Mouse (Mus musculus) cortical plate, adult 2 months (tissue): ENCODE results near the gene Gna14. TPM values are rescaled to one million over a fixed set of nuclear protein-coding genes. Genes with fewer than 3 reads are reported as not detected.
A peak's percentile ranks its signal among the peaks of the same experiment; 100 is the strongest.

Source experiments
- H3K27ac ChIP-seq: fragments of 200-500 bp; 2 replicates; pipeline ENCODE4 v1.5.1; 2012; ENCODE audit warnings: low read length, control low read depth, inconsistent platforms; ENCODE audit not compliant: insufficient read depth
- H3K4me1 ChIP-seq: fragments of 200-500 bp; 2 replicates; pipeline ENCODE4 v1.6.1; 2011; ENCODE audit warnings: low read length; ENCODE audit not compliant: control insufficient read depth, insufficient read depth
- H3K4me3 ChIP-seq: fragments of 200-500 bp; 2 replicates; pipeline ENCODE4 v1.5.1; 2011; ENCODE audit warnings: mild to moderate bottlenecking, low read length, control low read depth; ENCODE audit not compliant: insufficient read depth
- CTCF ChIP-seq: fragments of 200-500 bp; IDR thresholded peaks from 2 replicates; pipeline ENCODE4 v1.5.1; 2011; ENCODE audit warnings: mild to moderate bottlenecking, control low read depth, low read length; ENCODE audit not compliant: insufficient read depth; ENCODE audit errors: extremely low read depth
- POLR2A ChIP-seq: fragments of 200-500 bp; IDR thresholded peaks from 2 replicates; pipeline ENCODE4 v1.6.1; 2011; ENCODE audit warnings: mild to moderate bottlenecking, low read length, control low read depth; ENCODE audit not compliant: insufficient read depth; ENCODE audit errors: extremely low read depth
- polyA plus RNA-seq: library from polyadenylated mRNA; depleted of rRNA; stranded (reverse); fragments of >200 nt; gene quantifications from 2 replicates; pipeline ENCODE4 v1.2.3, GENCODE M21; 2012; rRNA removed

Gna14 gene
- 0.26 and 0.29 TPM in 2 replicates for polyA plus RNA-seq

DNA sequence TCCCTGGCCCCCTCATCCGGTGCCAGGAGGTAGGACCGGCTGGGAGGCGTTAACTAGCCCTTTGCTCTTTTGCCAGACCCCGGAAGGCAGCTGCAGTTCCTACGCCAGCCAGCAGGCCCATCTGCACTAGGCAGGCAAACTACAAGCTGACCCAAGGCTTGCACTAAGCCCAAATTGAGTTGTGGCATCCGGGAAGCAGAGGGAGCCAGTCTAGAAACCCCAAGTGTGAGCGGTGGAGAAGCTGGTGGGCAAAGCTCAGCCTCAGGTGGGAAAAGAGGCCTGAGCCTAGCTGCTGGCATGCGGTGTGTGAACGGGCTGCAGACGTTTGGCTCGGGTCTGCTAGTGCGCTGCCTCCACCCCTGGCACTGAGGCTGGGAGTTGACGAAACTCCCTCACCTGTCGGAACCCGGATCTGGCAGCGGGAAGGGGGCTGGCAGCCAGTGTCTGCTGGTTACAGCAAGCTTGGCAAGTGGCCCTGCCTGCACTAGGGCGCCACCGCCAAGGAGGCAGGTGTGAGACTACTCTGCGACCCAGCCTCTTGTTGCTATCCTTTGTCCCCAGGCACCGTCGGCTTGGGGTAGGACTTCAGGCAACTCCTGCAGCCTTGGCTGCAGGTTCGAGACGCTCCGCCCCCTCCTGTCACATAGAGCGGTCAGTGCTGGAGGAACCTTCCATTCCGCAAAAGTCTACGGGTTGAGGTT, at the start of gene Gna14:
Gna14 (plus strand) TSS at position 232 of the 701 bp plus-strand sequence.
- H3K4me3 ChIP-seq, result no peak within 1 kb of the TSS; the same call in 1 of the 2 replicates
- H3K27ac ChIP-seq, result no peak within 1 kb of the TSS
- 0 out of 2 replicates have a peak, but pooled peaks have one; percentile 8 for TF ChIP-seq CTCF
- no peak for TF ChIP-seq POLR2A
- H3K4me1 ChIP-seq, result 0 out of 2 replicates have a peak, but pooled peaks cover 2% of the 10 kb centered on the region

DNA sequence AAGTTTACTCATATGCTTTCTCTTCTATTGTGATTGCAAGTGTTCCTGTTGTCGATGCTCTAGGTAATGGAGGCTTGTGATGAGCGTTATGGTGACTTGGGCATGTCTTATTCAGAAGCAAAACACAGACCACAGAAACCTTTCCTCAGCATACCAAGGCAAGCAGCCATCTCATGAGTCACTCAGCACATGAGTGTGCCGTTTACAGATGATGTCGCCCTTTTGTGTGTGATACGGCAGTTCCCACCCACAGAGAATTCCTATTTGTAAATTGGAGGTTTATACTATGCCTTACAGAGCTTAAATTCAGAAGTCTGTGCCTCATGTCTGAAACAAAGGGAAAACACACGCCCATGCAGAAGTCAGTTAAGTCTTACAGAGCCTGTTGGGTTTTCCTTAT, 49.0 kb upstream of the Gna14 start:
- Histone ChIP-seq H3K4me1 (no peaks in the 10 kb centered on the region), H3K27ac (no peak overlapping the region), H3K4me3 (no peak overlapping the region)
- TF ChIP-seq CTCF, result no peak

GRCm38 (mm10) chr19:16390192-16390795, 45.3 kb upstream of the Gna14 start:
- no peaks in the 10 kb centered on the region for H3K4me1 ChIP-seq
- H3K4me3 ChIP-seq, result no peak overlapping the region
- no peak overlapping the region for H3K27ac ChIP-seq
- no peak for TF ChIP-seq POLR2A
- no peak for TF ChIP-seq CTCF

DNA sequence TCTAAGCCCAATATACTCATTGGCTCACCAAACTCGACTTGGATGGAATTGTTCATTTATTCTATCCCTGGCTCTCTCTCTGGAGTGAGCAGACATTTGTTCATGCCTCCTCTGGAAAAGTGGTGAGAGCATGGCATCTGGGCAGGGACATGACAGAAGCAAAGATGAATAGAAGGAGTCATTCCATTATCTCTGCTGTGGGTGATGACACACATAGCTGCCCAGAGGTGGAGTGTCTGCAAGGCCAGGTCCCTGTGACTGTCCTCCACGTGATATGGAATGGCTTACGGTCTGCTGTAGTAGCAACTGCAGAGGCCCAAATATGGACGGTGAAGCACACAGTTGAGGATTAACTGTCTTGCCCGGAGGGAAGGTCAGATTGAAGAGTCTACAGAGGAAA, 41.2 kb upstream of the Gna14 start:
- no peak for TF ChIP-seq POLR2A
- TF ChIP-seq CTCF, result no peak
- Histone ChIP-seq H3K4me1 (no peaks in the 10 kb centered on the region), H3K27ac (no peak overlapping the region), H3K4me3 (no peak overlapping the region)

GRCm38 (mm10) chr19:16403101-16403500, 32.5 kb upstream of the Gna14 start:
- no peaks in the 10 kb centered on the region for H3K4me1 ChIP-seq
- H3K27ac ChIP-seq, result no peak overlapping the region
- TF ChIP-seq CTCF (no peak), POLR2A (no peak)
- no peak overlapping the region for H3K4me3 ChIP-seq

DNA sequence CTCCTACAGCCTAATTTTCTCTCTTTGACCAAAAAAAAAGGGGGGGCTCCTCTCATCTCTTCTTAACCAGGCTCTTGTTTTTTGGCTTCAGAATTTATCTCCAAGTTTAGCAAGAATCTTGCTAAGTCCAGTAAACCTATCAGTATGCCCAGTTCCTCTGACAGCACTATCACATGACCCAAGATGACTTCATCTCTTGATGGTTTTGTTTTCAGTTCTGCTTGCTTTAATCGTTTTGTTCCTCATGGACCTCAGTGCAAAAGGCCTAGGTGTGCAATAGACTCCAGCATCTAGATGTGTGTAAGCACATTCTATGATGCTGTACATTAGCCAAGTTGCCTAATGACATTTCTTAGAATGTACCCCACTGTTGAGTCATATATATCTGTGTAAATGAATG, 27.8 kb upstream of the Gna14 start:
- H3K4me3 ChIP-seq, result no peak overlapping the region
- H3K4me1 ChIP-seq, result no peaks in the 10 kb centered on the region
- no peak overlapping the region for H3K27ac ChIP-seq
- TF ChIP-seq POLR2A (no peak), CTCF (no peak)

- H3K27ac ChIP-seq, result no peak overlapping the region
- TF ChIP-seq CTCF, result no peak
- no peak for TF ChIP-seq POLR2A
- no peaks in the 10 kb centered on the region for H3K4me1 ChIP-seq
- H3K4me3 ChIP-seq, result no peak overlapping the region
These were observed 24.3 kb upstream of the Gna14 start for GRCm38 (mm10) chr19:16411302-16411701.

DNA sequence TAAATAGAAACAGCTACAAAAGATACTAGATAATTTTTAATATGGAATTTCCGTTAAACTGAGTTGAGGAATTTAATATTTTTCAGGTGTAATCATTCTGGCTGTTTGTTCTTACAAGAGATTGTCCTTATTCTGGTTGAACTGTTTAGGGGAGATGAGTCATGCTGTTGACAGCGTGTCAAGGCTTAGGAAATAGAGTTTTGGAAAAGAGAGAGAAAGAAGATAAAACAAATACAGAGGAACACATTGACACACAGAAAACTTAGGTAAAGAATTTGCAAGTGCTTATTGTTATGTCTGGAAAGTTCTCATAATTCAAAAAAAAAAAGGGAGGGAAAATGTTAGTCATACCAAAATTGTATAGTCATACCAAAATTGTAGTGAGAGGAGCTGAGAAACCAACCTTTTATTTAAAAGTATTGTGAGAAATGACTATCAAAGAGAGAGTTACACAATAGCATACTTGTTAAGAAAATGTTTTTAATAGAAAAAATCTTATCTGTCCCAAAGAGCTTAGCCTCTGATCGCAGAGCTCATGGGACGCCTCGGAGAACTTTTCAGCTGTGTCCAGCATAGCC, 17.4 kb upstream of the Gna14 start:
- TF ChIP-seq POLR2A (no peak), CTCF (no peak)
- H3K4me3 ChIP-seq, result no peak overlapping the region
- H3K4me1 ChIP-seq, result no peaks in the 10 kb centered on the region
- H3K27ac ChIP-seq, result no peak overlapping the region

DNA sequence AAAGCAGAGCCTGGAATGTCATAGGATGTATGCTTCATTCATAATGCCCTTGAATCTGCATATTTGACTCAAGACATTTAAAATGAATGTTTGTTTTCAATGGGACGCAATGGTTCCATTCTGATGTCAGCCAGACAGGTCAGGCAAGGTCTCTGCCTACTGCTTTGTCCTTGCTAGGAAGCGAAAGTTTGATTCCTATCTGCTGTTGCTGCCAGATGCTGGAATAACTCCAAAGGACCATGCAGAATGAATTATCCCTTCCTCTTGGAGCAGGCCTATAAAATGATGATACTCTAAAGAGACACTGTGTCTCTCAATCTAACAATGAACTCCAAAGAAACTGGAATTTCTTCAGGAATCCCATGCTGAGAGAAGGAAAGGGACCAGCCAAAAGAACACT, 10.0 kb upstream of the Gna14 start:
- no peak overlapping the region for H3K4me3 ChIP-seq
- TF ChIP-seq POLR2A (no peak), CTCF (no peak)
- no peaks in the 10 kb centered on the region for H3K4me1 ChIP-seq
- no peak overlapping the region for H3K27ac ChIP-seq

DNA sequence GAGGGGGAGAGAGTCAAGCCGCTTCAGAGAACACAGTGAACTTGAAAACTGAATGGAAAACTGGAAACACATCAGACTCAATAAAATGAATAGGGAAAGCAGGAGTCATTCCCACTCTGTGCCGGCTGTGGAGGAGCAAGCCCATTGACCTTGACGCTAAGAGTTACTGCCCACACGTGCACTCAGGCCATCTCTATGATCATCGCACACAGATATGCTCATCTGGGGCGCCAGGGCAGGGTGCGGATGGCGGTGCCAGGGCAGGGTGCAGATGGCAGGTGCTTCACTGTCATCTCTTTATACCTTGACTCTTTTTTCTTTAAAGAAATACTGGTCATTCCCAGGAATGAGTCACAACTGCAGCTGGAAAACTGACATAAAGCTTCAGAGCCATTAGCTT, 4.2 kb upstream of the Gna14 start:
- TF ChIP-seq POLR2A, result no peak
- TF ChIP-seq CTCF, result no peak
- Histone ChIP-seq H3K4me3 (no peak overlapping the region), H3K4me1 (0 out of 2 replicates have a peak, but pooled peaks cover 2% of the 10 kb centered on the region), H3K27ac (no peak overlapping the region)
